ENCODE assay signal across 11 mouse cellular contexts in the genomic region with DNA sequence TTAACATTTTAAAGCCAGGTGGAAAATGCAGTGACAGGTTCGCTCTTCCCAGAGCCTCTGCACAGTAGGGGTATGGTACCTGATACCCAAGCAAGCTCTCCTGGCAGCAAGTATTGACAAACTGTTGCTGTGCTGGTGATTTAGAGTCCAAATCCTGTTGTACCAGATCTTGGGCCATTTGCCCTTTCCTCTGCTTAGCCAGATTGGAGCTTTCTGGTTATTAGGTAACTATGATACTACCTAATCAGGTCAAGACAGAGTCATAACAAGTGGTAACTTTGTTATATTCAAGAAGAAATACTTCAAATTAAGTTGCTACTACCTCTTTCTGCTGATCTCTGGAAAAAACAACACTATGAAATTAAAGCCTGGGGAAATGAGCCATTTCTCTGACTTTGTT. TPM values are rescaled to one million over a fixed set of nuclear protein-coding genes. Genes with fewer than 3 reads are reported as not detected.
DNase-seq lines count a peak whose midpoint lies in the region; ATAC-seq and TF ChIP-seq lines count a peak whose summit lies in the region.
"Had no signal": no experiment of that assay in that cellular context is flagged by ENCODE, and none has a peak within 500 bp of the region (broad histone marks: within the 10 kb centered on the region; RNA-seq: fewer than 3 reads in every experiment).

No protein-coding gene starts in this region.

- H3K9me3 ChIP-seq in midbrain, embryonic 12.5 days: no peaks in the 10 kb centered on the region
- no peaks in the 10 kb centered on the region for H3K9me3 ChIP-seq in midbrain, postnatal 0 days (ENCODE audit: low read length)
- no peaks in the 10 kb centered on the region for H3K9me3 ChIP-seq in liver, embryonic 12.5 days (replicated peaks)

- H3K36me3 ChIP-seq in midbrain, embryonic 12.5 days: peaks cover 12% of the 10 kb centered on the region
- peaks cover 14% of the 10 kb centered on the region for H3K36me3 ChIP-seq in midbrain, postnatal 0 days (ENCODE audit: insufficient read depth, low read length)
- peaks cover 48% of the 10 kb centered on the region for H3K36me3 ChIP-seq in liver, embryonic 12.5 days

- 88% methylated on average over 1 of the region's 1 CpGs for WGBS in midbrain, embryonic 12.5 days
- 91% methylated on average over 1 of the region's 1 CpGs for WGBS in midbrain, postnatal 0 days
- 87% methylated on average over 1 of the region's 1 CpGs for WGBS in liver, embryonic 12.5 days (ENCODE audit: insufficient replicate concordance)

- no peak for TF ChIP-seq CTCF in midbrain, postnatal 0 days (IDR thresholded peaks at IDR 0.05)

- H3K9ac ChIP-seq in midbrain, embryonic 12.5 days (replicated peaks): no peak overlapping the region
- no peak overlapping the region for H3K9ac ChIP-seq in midbrain, postnatal 0 days (replicated peaks; ENCODE audit: low read length, poor library complexity, severe bottlenecking)
- H3K9ac ChIP-seq in liver, embryonic 12.5 days: peak overlapping the region; percentile 88; the same call in 1 of the 2 replicates

- H3K27ac ChIP-seq in midbrain, embryonic 12.5 days (replicated peaks): no peak overlapping the region
- no peak overlapping the region for H3K27ac ChIP-seq in midbrain, postnatal 0 days (ENCODE audit: low read depth, low read length)
- H3K27ac ChIP-seq in liver, embryonic 12.5 days: no peak overlapping the region

- H3K4me1 ChIP-seq in midbrain, embryonic 12.5 days: peaks cover 19% of the 10 kb centered on the region
- H3K4me1 ChIP-seq in midbrain, postnatal 0 days (ENCODE audit: insufficient read depth, low read length): peaks cover 10% of the 10 kb centered on the region; the same call in 1 of the 2 replicates
- H3K4me1 ChIP-seq in liver, embryonic 12.5 days: peaks cover 28% of the 10 kb centered on the region

- peak; percentile 2 for DNase-seq in gastrocnemius, postnatal 25 days
- no peak for DNase-seq in gastrocnemius, adult 8-10 months (ENCODE audit: low spot score in 2 of 2)
- DNase-seq in midbrain, postnatal 0 days (ENCODE audit: low spot score): no peak
- no peak for DNase-seq in right cerebral cortex, postnatal 4 days
- no peak for DNase-seq in ovary, postnatal 36 days (ENCODE audit: low spot score)
- no peak for DNase-seq in lung, adult 18-20 months
- DNase-seq: heart, adult 11 months; lung, postnatal 4 days had no signal

- H3K4me3 ChIP-seq in midbrain, embryonic 12.5 days: no peak overlapping the region
- no peak overlapping the region for H3K4me3 ChIP-seq in midbrain, postnatal 0 days (ENCODE audit: low read depth, low read length)
- H3K4me3 ChIP-seq in liver, embryonic 12.5 days: peak overlapping the region; percentile 96

- 0 out of 2 replicates have a peak overlapping the region, but pooled peaks have one; percentile 4 for H3K4me2 ChIP-seq in midbrain, embryonic 12.5 days (replicated peaks)
- H3K4me2 ChIP-seq in midbrain, postnatal 0 days (ENCODE audit: low read depth, low read length, poor library complexity, severe bottlenecking): no peak overlapping the region
- H3K4me2 ChIP-seq in liver, embryonic 12.5 days: peak overlapping the region; percentile 95

- H3K27me3 ChIP-seq in midbrain, embryonic 12.5 days: no peaks in the 10 kb centered on the region
- no peaks in the 10 kb centered on the region for H3K27me3 ChIP-seq in midbrain, postnatal 0 days (ENCODE audit: insufficient read depth, low read length)
- no peaks in the 10 kb centered on the region for H3K27me3 ChIP-seq in liver, embryonic 12.5 days (replicated peaks)

- ATAC-seq in midbrain, embryonic 12.5 days (ENCODE audit: low FRiP score, low read depth): no peak
- no peak for ATAC-seq in midbrain, postnatal 0 days (ENCODE audit: low FRiP score)
- ATAC-seq in liver, embryonic 12.5 days: no peak

RNA-seq across cellular contexts. Expression of gene 1600012H06Rik, which starts 1.6 kb away (rescaled TPM):
- 1 to 10 TPM; 7.0 to 9.0 TPM for total RNA-seq in gastrocnemius, postnatal 25 days (2021)
- total RNA-seq in gastrocnemius, adult 8-10 months (2022): 10 to 100 TPM in 1 of 4 experiments, 1 to 10 TPM in 3; 7.3 to 10.4 (median 8.2) TPM
- 31.4 and 33.1 TPM in 2 replicates for polyA plus RNA-seq in midbrain, embryonic 12.5 days (2016; fragmentation: Nextera tagmentation; extraction: Ambion mirVana)
- 15.3 and 16.5 TPM in 2 replicates for total RNA-seq in midbrain, postnatal 0 days (2014; rRNA removed)
- 20.2 and 21.1 TPM in 2 replicates for polyA plus RNA-seq in midbrain, postnatal 0 days (2015; fragmentation: Nextera tagmentation; extraction: Ambion mirVana)
- 13.7 and 15.3 TPM in 2 replicates for polyA plus RNA-seq in liver, embryonic 12.5 days (2016; fragmentation: Nextera tagmentation; extraction: Ambion mirVana)

RNA-seq across cellular contexts. Expression of gene Wdr27, which starts 1.6 kb away (rescaled TPM):
- total RNA-seq in gastrocnemius, postnatal 25 days (2021): 1 to 10 TPM in 1 of 2 experiments, under 1 TPM in 1; 0.83 to 2.1 TPM
- 1 to 10 TPM; 1.6 to 2.2 (median 1.9) TPM for total RNA-seq in gastrocnemius, adult 8-10 months (2022)
- 4.7 and 7.1 TPM in 2 replicates for polyA plus RNA-seq in midbrain, embryonic 12.5 days (2016; fragmentation: Nextera tagmentation; extraction: Ambion mirVana)
- 1.0 and 2.8 TPM in 2 replicates for total RNA-seq in midbrain, postnatal 0 days (2014; rRNA removed)
- 10.0 and 14.6 TPM in 2 replicates for polyA plus RNA-seq in midbrain, postnatal 0 days (2015; fragmentation: Nextera tagmentation; extraction: Ambion mirVana)
- 1.6 and 2.1 TPM in 2 replicates for polyA plus RNA-seq in liver, embryonic 12.5 days (2016; fragmentation: Nextera tagmentation; extraction: Ambion mirVana)

RNA-seq across cellular contexts. Expression of gene Phf10, which starts 16.5 kb away (rescaled TPM):
- total RNA-seq in gastrocnemius, postnatal 25 days (2021): 10 to 100 TPM; 44.2 to 46.5 TPM
- total RNA-seq in gastrocnemius, adult 8-10 months (2022): 10 to 100 TPM; 50.4 to 56.5 (median 54.1) TPM
- 23.4 and 23.7 TPM in 2 replicates for polyA plus RNA-seq in midbrain, embryonic 12.5 days (2016; fragmentation: Nextera tagmentation; extraction: Ambion mirVana)
- total RNA-seq in midbrain, postnatal 0 days (2014; rRNA removed): 48.8 and 49.9 TPM in 2 replicates
- 12.3 and 14.3 TPM in 2 replicates for polyA plus RNA-seq in midbrain, postnatal 0 days (2015; fragmentation: Nextera tagmentation; extraction: Ambion mirVana)
- 119 TPM in 2 replicates for polyA plus RNA-seq in liver, embryonic 12.5 days (2016; fragmentation: Nextera tagmentation; extraction: Ambion mirVana)

RNA-seq across cellular contexts. Expression of gene 9030025P20Rik, which starts 33.7 kb away (rescaled TPM):
- total RNA-seq in gastrocnemius, postnatal 25 days (2021): 1 to 10 TPM; 1.5 to 3.6 TPM
- 1 to 10 TPM; 1.8 to 3.7 (median 2.1) TPM for total RNA-seq in gastrocnemius, adult 8-10 months (2022)
- polyA plus RNA-seq in midbrain, embryonic 12.5 days (2016; fragmentation: Nextera tagmentation; extraction: Ambion mirVana): 14.0 and 14.8 TPM in 2 replicates
- total RNA-seq in midbrain, postnatal 0 days (2014; rRNA removed): 8.7 and 10.6 TPM in 2 replicates
- 7.0 and 7.1 TPM in 2 replicates for polyA plus RNA-seq in midbrain, postnatal 0 days (2015; fragmentation: Nextera tagmentation; extraction: Ambion mirVana)
- polyA plus RNA-seq in liver, embryonic 12.5 days (2016; fragmentation: Nextera tagmentation; extraction: Ambion mirVana): 6.2 and 7.1 TPM in 2 replicates

RNA-seq across cellular contexts. Expression of gene Gm3417, which starts 34.0 kb away (rescaled TPM):
- total RNA-seq in gastrocnemius, postnatal 25 days (2021): not detected
- total RNA-seq in gastrocnemius, adult 8-10 months (2022): not detected
- polyA plus RNA-seq in midbrain, embryonic 12.5 days (2016; fragmentation: Nextera tagmentation; extraction: Ambion mirVana): 1.0 and 1.2 TPM in 2 replicates
- 4.1 TPM in 1 of 2 replicates, not detected in the other for total RNA-seq in midbrain, postnatal 0 days (2014; rRNA removed)
- polyA plus RNA-seq in midbrain, postnatal 0 days (2015; fragmentation: Nextera tagmentation; extraction: Ambion mirVana): 0.86 and 2.7 TPM in 2 replicates
- polyA plus RNA-seq in liver, embryonic 12.5 days (2016; fragmentation: Nextera tagmentation; extraction: Ambion mirVana): 0.97 and 2.9 TPM in 2 replicates
- polyA plus RNA-seq: embryonic facial prominence, embryonic 11.5 days had no signal
